Mouse (Mus musculus): Measurements from ENCODE around the gene Il22ra1. TPM values are rescaled to one million over a fixed set of nuclear protein-coding genes. Genes with fewer than 3 reads are reported as not detected.
"Not testable (repeated sequence)": the region's sequence is repeated elsewhere in the genome, so short reads cannot be mapped to it uniquely, and the experiment has no call there.

The Il22ra1 gene
- not detected in 2 replicates for total RNA-seq (2017)

DNA sequence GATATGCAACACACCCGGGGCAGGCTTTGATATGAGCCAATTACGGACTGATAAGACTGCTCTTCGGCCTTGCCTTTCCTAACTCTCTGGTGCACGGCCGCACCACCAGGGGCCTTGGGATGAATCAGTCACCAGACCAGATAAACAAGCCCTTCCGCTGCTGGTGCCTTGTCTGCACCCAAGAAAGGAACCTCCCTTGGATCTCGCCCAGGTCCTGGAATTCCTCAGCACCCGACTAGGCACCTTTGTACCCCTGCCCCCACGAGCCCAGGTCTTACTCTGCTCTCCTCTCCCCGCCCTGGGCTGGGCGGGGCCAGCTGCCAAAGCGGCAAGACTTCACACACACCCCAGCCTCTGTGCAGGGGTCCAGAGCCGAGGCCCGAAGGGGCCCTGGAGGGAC lies at the start of gene Il22ra1:
TSS of gene Il22ra1 (plus strand) at position 356 of the 400 bp plus-strand sequence.
- ATAC-seq (replicated peaks in 1 of 2; ENCODE audit: insufficient read depth in 1 of 2, low FRiP score in 2 of 2, low TSS enrichment in 1 of 2, low read depth in 1 of 2, poor library complexity in 2 of 2, severe bottlenecking in 2 of 2), result 0 out of 4 replicates have a peak, but pooled peaks of 1 of the 2 experiments have one; percentile 7

DNA sequence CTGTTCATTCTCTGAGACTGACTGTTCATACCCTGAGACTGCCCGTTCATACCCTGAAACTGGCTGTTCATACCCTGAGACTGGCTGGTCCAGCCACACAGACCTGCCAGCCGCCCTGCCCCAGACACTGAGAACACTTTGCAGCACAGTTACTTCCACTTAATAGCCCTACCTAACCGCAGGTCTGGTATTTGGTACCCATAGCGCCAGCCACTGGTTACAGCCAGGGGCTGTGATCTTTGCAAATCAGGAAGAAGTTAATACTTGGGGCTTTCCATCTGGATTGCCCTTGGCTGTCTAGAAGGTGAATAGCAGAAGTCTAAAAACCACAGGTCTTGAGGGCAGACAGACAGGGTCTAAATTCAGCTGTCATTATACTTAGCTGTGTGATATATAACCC lies 48.7 kb upstream of the Il22ra1 start:
- peak; percentile 89 to 90 for ATAC-seq (replicated peaks in 1 of 2; ENCODE audit: insufficient read depth in 1 of 2, low FRiP score in 2 of 2, low TSS enrichment in 1 of 2, low read depth in 1 of 2, poor library complexity in 2 of 2, severe bottlenecking in 2 of 2)

GRCm38 (mm10) chr4:135681789-135682188 lies 46.2 kb upstream of the Il22ra1 start:
- ATAC-seq (replicated peaks in 1 of 2; ENCODE audit: insufficient read depth in 1 of 2, low FRiP score in 2 of 2, low TSS enrichment in 1 of 2, low read depth in 1 of 2, poor library complexity in 2 of 2, severe bottlenecking in 2 of 2), result no peak

DNA sequence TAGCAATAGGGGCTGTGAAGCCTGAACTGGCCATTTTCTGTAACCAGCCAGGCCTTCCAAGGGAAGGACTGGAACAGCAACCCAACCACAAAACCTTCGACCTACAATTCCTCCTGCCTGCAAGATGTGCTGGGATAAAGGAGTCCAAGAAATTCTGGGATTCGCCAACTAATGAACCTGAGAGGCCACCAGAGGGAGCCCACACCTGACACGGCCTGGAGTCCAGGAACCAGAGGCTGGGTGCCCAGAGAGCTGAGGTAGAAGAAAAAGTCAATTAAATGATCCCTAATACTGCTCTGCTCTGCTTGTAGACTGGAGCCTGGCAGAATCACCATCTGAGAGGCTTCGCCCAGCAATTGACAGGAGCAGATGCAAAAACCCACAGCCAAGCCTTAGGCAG lies 44.4 kb upstream of the Il22ra1 start:
- no peak for ATAC-seq (replicated peaks in 1 of 2; ENCODE audit: insufficient read depth in 1 of 2, low FRiP score in 2 of 2, low TSS enrichment in 1 of 2, low read depth in 1 of 2, poor library complexity in 2 of 2, severe bottlenecking in 2 of 2)

- ATAC-seq (replicated peaks in 1 of 2; ENCODE audit: insufficient read depth in 1 of 2, low FRiP score in 2 of 2, low TSS enrichment in 1 of 2, low read depth in 1 of 2, poor library complexity in 2 of 2, severe bottlenecking in 2 of 2), result no peak
Observed at GRCm38 (mm10) chr4:135684731-135685130, 43.2 kb upstream of the Il22ra1 start.

- 0 out of 4 replicates have a peak, but pooled peaks of 1 of the 2 experiments have one; percentile 9 for ATAC-seq (replicated peaks in 1 of 2; ENCODE audit: insufficient read depth in 1 of 2, low FRiP score in 2 of 2, low TSS enrichment in 1 of 2, low read depth in 1 of 2, poor library complexity in 2 of 2, severe bottlenecking in 2 of 2)
Observed at GRCm38 (mm10) chr4:135685906-135686567, 41.9 kb upstream of the Il22ra1 start, which contains the start of gene Ifnlr1. TSS of gene Ifnlr1 (plus strand) at chr4:135686287.

GRCm38 (mm10) chr4:135686568-135686953 lies 41.4 kb upstream of the Il22ra1 start:
- ATAC-seq (replicated peaks in 1 of 2; ENCODE audit: insufficient read depth in 1 of 2, low FRiP score in 2 of 2, low TSS enrichment in 1 of 2, low read depth in 1 of 2, poor library complexity in 2 of 2, severe bottlenecking in 2 of 2), result no peak

- ATAC-seq (replicated peaks in 1 of 2; ENCODE audit: insufficient read depth in 1 of 2, low FRiP score in 2 of 2, low TSS enrichment in 1 of 2, low read depth in 1 of 2, poor library complexity in 2 of 2, severe bottlenecking in 2 of 2), result no peak
Observed at GRCm38 (mm10) chr4:135689797-135690196, 38.2 kb upstream of the Il22ra1 start.

DNA sequence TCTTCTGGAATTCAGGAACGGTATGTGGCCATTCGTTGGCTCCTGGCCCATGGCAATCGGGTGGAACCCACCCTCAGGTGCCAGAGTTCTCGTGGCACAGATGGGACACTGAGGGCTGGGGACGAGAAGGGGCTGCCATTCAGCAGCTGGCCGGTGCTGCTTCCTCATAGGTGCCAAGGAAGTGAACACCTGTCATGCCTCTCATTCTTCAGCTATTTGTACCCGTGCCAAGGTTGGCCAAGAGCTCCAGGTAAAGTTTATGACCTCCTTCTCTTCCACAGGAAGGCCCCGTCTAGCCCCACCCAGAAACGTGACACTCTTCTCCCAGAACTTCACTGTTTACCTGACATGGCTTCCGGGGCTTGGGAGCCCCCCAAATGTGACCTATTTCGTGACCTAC lies 37.7 kb upstream of the Il22ra1 start:
- no peak for ATAC-seq (replicated peaks in 1 of 2; ENCODE audit: insufficient read depth in 1 of 2, low FRiP score in 2 of 2, low TSS enrichment in 1 of 2, low read depth in 1 of 2, poor library complexity in 2 of 2, severe bottlenecking in 2 of 2)

DNA sequence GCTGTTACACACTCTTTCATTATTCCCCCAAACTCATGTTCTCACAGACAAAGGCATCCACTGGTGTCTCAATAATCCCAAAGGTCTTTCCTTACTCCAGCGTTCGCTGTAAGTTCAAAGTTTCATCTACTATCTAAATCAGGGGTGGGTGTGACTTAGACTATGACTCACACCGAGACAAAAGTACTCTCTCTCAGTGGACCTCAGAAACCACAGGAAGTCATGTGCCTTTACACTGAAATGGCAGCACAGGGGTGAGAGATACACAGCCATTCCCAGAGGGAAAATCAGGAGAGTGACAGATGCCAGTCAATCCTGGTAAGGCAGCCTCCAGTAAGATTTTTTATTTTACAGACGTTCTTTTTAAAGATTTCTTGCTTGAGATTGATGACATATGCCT lies 35.1 kb upstream of the Il22ra1 start:
- no peak for ATAC-seq (replicated peaks in 1 of 2; ENCODE audit: insufficient read depth in 1 of 2, low FRiP score in 2 of 2, low TSS enrichment in 1 of 2, low read depth in 1 of 2, poor library complexity in 2 of 2, severe bottlenecking in 2 of 2)

DNA sequence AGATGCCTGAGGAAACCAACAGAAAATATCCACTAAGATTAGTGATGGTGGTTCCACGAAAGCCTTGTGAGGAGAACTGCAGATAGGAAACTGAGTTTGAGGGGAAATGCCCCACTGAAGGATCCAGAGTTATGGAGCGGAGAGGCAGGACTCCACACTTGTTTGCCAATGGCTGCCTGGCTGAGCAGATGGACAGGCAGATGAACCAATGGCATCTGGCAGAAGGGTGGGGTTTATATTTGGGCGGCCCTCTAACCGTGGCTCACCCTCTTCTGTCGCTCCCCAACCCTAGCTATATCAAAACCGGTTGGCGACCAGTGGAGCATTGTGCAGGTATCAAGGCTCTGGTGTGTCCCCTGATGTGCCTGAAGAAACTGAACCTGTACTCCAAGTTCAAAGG lies 29.5 kb upstream of the Il22ra1 start:
- no peak for ATAC-seq (replicated peaks in 1 of 2; ENCODE audit: insufficient read depth in 1 of 2, low FRiP score in 2 of 2, low TSS enrichment in 1 of 2, low read depth in 1 of 2, poor library complexity in 2 of 2, severe bottlenecking in 2 of 2)

DNA sequence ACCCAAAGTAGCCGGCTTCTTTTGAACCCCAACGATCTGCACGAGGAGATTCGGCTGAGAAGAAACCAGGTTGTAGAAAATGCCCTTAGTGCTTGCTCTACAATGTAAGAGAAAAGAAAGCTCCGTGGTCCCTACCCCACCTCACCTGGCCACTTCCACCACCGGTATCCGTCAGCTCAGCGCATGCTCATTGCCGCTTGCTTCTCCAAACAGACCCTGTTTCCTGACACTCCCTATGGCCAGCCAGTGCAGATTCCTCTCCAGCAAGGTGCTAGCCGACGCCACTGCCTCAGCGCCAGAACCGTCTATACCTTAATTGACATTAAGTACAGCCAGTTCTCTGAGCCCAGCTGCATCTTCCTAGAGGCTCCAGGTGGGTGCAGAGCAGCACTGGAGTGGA lies 24.5 kb upstream of the Il22ra1 start:
- ATAC-seq (replicated peaks in 1 of 2; ENCODE audit: insufficient read depth in 1 of 2, low FRiP score in 2 of 2, low TSS enrichment in 1 of 2, low read depth in 1 of 2, poor library complexity in 2 of 2, severe bottlenecking in 2 of 2), result no peak

DNA sequence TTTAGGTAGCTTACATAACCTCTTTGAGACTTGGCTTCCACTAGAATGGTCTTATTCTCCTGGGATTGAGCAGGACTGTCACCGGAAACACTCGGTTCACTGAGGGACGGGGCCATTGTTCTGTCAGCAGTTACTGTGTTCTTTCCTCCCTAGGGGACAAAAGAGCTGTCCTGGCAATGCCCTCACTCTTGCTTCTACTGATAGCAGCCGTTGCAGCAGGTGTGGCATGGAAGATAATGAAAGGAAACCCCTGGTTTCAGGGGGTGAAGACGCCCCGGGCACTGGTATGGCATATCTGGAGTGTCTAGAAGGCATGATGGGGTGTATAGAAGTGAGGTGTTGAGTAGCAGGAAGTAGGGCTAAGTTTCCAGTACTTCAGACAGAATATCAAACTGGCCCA lies 24.0 kb upstream of the Il22ra1 start:
- no peak for ATAC-seq (replicated peaks in 1 of 2; ENCODE audit: insufficient read depth in 1 of 2, low FRiP score in 2 of 2, low TSS enrichment in 1 of 2, low read depth in 1 of 2, poor library complexity in 2 of 2, severe bottlenecking in 2 of 2)

DNA sequence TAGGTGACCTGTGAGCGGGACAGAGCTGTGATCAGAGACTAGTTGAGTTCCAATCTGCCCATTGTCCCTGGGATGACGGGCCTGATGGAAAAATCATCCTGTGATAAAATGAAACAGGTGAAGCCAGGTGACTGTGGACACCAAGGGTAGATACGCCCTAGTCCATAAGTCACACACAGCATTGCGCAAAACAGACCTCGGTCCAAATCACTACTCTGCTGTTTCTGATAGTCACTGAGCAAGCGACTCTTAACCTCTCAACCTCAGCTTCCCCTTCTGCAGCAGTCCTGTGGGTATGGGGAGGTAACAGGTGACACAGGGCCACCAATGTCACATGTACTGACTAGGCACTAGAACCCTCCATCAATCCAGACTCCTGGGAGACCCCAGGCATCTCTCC lies 21.9 kb upstream of the Il22ra1 start:
- ATAC-seq (replicated peaks in 1 of 2; ENCODE audit: insufficient read depth in 1 of 2, low FRiP score in 2 of 2, low TSS enrichment in 1 of 2, low read depth in 1 of 2, poor library complexity in 2 of 2, severe bottlenecking in 2 of 2), result no peak

DNA sequence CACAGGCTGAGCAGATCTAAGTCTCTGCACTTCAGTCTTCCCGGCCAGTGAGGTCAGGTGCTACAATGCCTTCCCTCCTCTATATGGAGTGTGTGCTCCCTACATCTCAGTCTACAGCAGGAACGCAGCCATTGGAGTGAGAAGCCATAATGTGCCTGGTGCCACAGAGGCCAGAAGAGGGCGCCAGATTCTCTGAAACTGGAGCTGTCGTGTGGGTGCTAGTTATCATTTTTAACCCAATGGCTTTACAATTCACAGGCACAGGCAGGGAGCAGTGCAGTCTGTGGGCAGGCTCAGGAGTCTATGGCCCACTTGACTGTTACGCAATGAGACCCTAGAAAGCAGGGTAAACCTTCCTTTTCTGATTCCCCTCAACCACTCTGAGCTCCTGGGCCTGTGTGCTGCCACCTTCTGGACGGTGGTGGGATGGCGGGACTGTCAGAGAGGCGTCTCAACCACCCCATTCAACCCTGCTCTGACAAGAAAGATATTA lies 18.9 kb upstream of the Il22ra1 start:
- peak; percentile 77 to 88 for ATAC-seq (replicated peaks in 1 of 2; ENCODE audit: insufficient read depth in 1 of 2, low FRiP score in 2 of 2, low TSS enrichment in 1 of 2, low read depth in 1 of 2, poor library complexity in 2 of 2, severe bottlenecking in 2 of 2)

DNA sequence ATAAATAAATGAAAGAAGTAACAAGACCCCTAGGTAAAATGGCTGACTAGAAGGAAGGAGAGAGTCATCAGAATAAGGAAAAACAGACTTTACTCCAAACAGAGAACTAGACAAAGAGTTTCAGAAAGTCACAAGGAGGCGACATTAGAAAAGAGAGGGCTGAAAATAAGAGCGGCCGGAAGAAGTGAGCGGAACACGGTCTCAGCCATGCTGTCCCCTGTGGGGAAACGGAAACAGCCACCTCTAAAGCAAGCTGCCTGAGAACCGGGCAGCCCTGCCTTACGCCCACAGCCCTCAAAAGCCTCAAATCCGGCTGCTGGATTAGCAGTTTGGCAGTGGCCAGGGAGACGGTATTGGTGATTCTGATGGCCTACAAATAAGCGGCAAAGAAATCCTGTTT lies 18.4 kb upstream of the Il22ra1 start:
- ATAC-seq (replicated peaks in 1 of 2; ENCODE audit: insufficient read depth in 1 of 2, low FRiP score in 2 of 2, low TSS enrichment in 1 of 2, low read depth in 1 of 2, poor library complexity in 2 of 2, severe bottlenecking in 2 of 2), result no peak

- no peak for ATAC-seq (replicated peaks in 1 of 2; ENCODE audit: insufficient read depth in 1 of 2, low FRiP score in 2 of 2, low TSS enrichment in 1 of 2, low read depth in 1 of 2, poor library complexity in 2 of 2, severe bottlenecking in 2 of 2)
Observed at GRCm38 (mm10) chr4:135710392-135710791, 17.6 kb upstream of the Il22ra1 start.

DNA sequence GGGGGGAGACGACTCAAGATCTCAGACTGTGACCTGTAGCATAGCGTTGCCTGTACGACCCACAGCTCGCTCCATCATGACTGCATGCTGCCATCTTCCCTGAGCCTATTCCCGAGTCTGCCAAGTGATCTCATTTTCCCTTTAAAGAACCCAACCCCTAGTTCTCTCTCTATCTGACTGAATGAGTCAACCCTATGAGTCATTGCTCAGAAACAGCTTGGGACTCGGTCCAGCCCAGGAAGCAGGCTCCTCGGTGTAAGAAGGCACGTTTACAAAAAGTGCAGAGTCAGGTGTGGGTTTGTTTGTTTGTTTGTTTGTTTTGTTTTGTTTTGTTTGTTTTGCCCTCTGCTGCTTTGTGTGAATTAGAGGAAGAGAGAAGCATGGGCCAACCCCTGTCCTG lies 13.2 kb upstream of the Il22ra1 start:
- ATAC-seq (replicated peaks in 1 of 2; ENCODE audit: insufficient read depth in 1 of 2, low FRiP score in 2 of 2, low TSS enrichment in 1 of 2, low read depth in 1 of 2, poor library complexity in 2 of 2, severe bottlenecking in 2 of 2), result no peak

DNA sequence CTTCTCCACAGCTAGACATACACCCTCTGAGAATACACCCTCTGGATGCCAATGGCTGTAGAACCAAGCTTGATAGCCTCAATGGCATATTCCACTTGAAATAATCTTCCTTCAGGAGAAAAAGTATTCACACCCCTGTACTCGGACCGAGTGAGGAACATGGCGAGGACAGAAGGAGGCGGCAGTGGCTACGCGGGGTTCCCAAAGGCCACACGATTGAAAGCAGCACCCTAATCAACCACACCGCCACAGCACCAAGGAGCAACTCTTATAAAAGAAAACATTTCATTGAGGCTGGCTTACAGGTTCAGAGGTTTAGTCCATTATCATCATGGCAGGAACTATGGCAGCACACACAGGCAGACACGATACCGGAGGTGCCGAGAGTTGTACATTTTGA lies 11.5 kb upstream of the Il22ra1 start:
- ATAC-seq (replicated peaks in 1 of 2; ENCODE audit: insufficient read depth in 1 of 2, low FRiP score in 2 of 2, low TSS enrichment in 1 of 2, low read depth in 1 of 2, poor library complexity in 2 of 2, severe bottlenecking in 2 of 2), result not testable (repeated sequence)
